Mouse (Mus musculus) kidney, postnatal 10 days (tissue): ENCODE data around the gene Slc6a11.

Source experiments
- DNase-seq: peaks from one replicate; pipeline ENCODE4 v3.0.0; 2021; ENCODE audit warnings: mixed read lengths

Gene Slc6a11

GRCm38 (mm10) chr6:114269589-114269988 lies 138.5 kb downstream of the Slc6a11 start:
- no peak for DNase-seq

DNA sequence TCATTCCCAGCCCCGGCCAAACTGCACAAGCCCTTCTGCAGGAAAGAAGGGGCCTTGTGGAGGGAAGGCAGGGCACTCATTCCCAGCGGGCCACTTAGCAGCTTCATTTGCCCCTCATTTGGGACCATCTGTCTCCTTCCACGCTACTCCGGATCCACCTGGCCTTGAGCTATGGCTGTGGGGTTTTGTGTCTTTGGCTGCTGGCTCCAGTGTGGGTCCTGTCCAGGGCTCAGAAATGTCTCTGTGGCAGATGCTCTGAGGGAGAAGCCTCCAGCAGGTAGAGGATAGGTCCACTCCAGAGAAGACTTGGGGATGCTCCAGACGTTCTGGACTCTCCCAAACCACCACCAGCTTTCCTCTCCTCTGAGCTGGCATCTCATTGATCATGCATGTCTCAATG lies 139.8 kb downstream of the Slc6a11 start:
- no peak for DNase-seq

DNA sequence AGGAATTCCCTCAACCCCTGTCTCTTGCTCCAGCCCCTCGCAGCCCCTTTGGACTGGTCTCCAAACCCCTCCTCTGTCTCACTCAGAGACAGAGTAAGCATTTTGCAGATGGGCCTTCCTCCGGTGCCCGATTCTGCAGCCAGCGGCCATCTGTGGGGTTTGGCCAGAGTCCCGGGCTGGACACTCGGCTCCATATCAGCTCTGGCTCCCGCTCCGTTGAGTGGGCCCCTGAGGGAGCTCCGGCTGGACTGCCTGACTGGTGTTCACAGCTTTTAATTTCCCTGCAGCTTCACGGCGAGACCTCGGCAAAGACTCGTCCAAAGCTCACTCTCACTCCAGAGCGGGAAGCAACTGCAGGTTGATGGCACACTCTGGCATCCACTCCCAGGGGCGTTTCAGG lies 141.2 kb downstream of the Slc6a11 start:
- peak; percentile 52 for DNase-seq

- DNase-seq, result no peak
Observed at GRCm38 (mm10) chr6:114273997-114274728, 143.1 kb downstream of the Slc6a11 start.

DNA sequence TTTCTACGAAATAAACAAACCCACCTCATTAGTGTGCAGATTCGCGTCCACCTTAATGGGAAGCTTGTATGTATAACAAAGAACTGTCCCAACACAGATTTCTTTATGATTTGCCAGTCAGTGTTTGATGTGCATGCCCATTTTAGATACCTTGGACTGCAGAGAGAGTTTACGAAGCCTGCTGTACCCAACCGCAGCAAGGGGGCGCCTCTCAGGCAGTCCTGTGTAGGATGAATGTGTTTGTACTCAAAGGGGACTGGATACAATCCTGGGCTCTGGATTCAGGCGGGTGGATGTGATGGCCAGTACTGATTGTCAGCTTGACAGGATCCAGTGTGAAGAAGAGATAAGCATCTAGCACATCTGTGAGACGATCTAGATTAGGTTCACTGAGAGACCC lies 144.8 kb downstream of the Slc6a11 start:
- no peak for DNase-seq

- peak; percentile 77 for DNase-seq
Observed at GRCm38 (mm10) chr6:114282469-114283277, 151.6 kb downstream of the Slc6a11 start, which contains the start of gene Slc6a1. Gene Slc6a1 (plus strand): TSS chr6:114282635.

DNA sequence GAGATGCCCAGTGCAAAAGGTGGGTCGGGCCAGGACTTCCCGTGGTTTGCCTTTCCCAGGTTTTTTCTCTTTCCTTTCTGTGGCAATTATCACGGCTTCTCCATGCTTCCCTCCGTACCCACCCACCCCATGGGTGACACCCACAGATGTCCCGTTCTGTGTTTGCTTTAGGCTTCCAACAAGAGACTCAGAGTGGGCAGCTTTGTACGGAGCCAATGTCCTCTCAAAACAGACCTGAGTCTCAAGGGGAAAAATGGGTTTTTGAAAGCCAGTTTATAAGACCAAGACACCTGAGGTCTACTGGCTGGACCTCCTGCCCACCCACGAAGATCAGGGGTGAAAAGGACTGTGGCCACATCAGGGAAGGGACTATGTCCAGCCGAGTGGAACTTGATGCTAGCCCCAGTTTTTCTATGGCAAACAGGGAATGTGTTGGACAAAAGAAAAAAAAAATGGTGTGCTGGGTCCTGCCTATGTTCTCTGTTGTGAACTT lies 152.3 kb downstream of the Slc6a11 start:
- DNase-seq, result no peak

DNA sequence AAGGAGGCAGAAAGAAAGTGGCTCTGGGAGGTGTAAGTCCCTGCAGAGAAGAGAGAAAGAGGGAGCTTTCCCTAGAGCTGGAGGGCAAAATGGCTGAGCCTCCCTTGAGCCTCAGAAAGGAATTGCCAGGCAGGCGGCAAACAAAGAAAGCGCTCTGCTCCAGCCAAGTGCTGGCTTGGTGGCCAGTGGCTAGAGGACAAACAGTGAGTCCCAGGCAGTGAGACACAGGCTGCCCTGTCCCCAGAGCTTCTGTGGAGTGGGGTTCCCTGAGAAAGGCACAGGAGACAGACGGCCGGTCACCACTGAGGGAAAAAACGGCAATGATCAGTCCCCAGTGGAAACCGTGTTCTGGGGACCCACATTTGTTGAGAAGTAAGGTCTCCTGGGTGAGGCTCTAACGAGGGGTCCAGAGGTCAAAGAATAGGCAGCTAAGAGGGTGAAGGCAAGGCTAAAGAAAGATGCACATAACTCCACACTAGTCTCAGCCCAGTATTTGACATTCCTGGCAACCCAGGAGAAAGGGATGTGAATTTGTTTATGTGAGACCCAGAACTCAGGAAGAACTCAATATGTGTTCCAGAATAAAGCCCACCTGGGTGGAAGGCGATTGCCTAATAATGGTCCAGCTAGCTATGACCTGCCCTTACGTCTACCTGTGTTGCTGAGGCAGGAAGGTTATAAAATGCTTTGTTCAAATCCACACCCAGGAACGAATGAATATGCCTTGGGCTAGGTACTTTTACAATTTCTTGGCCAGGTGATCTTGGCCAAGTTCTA lies 153.1 kb downstream of the Slc6a11 start:
- no peak for DNase-seq

- no peak for DNase-seq
Observed at GRCm38 (mm10) chr6:114285424-114285823, 154.4 kb downstream of the Slc6a11 start.

DNA sequence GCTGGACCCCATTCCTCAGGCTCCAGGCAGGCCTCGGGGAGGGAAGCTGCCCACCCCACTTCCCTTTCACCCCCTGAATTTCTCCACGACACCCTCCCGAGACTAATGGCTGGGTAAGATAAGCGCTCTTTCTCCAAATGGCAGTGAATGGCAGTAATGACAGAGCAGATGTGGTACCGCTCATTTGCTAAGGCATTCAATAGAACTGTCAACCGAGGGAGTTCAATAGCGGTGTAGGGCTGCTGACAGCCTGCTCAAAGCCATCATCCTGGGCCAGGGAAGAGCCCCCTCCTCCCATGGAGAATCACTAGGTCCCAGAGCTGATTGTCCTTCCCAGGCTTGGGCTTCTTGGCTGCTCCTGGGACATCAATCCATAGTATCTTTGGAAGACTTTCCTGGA lies 158.1 kb downstream of the Slc6a11 start:
- DNase-seq, result no peak

GRCm38 (mm10) chr6:114290184-114290583 lies 159.1 kb downstream of the Slc6a11 start:
- DNase-seq, result no peak

DNA sequence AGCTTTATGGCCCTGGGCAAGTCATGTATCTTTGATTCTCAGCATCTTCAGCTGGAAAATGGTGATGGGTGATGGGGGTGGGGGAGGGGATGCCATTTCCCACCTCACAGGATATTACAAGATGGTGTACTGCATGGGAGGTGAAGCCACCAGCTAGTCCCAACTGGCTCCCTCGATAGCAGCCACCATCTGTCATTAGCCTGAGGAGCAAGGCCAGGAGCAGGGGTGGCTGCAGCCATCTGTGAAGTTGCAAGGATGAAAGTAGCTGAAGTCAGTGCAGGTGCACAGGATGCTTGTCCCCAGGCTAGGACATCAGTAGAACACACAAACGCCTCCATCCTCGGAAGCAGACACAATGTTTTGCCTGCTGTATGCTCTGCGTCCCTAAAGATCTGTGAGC lies 159.9 kb downstream of the Slc6a11 start:
- DNase-seq, result no peak

DNA sequence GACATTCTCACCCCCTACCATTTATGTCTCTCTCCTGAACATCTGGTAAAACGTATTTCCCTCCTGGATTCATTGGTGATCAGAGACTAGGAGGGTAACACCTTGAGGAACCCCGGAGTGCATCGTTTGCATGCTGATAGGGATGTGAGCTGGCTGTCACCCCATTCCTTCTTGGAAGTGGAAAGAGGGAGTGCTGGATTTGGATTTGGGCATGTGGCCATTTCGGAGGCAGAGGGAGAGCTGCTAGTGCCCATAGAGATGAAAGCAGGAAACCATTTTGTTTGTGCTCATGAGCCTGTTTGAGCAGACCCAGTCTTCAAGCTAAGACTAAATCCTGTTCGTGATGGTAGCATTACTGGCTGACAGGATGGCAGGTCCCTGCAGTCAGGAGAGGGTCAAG lies 160.4 kb downstream of the Slc6a11 start:
- DNase-seq, result no peak

- no peak for DNase-seq
Observed at GRCm38 (mm10) chr6:114293511-114293910, 162.5 kb downstream of the Slc6a11 start.

DNA sequence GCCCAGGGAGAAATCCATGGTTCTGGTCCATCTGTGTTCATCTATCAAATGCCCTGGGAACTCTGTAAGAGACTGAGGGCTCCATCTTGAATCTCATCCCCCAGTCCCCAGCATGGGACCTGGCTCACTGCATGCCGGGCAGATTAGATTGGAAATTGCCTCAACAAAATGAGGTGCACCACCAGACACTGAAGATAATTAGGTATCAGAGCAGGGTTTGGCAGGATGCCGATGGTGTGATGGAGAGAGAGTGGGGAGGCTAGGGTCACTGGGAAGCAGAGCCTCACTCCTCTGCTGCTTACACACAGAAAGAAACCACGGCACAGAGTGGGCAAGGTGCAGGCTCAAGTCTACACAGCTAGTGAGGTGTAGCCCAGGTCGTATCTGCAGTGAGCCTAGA lies 164.0 kb downstream of the Slc6a11 start:
- no peak for DNase-seq

DNA sequence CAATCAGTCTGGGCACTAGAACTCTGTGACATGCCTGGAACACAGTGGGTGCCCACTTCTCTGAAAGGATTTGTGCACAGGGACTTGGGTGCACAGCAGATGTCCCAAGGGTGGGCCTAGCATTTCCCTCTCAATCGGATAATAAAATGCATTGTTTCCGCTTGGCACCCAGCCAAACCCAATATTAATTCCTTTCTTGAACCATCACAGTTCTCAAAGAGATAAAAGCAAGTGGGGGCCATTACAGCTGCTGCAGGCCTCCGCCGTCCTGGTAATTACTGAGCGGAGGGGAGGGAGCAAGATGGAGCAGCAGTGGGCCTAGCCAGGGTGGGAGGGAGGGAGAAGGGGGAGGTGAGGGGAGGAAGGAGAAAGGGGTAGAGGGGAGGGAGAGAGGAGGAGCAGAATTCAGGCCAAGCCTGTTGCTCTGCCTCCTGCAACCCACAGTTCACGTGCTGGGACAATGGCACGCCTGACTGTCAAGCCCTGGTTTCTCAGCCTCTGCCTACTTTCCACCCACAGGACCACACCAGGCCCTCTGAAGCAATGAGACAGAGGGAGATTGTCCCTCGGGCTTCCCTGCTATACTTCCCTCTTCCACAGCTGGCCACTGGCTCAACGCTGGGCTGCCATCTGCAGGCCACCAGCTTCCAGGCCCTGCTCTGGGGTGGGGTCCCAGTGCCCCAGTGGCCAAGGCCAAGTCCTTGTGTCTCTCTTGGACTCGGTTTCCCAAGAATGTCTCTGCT lies 166.4 kb downstream of the Slc6a11 start:
- DNase-seq, result peak; percentile 22
